Mouse (Mus musculus): ENCODE measurements around the gene Cby3.

Cby3 gene

DNA sequence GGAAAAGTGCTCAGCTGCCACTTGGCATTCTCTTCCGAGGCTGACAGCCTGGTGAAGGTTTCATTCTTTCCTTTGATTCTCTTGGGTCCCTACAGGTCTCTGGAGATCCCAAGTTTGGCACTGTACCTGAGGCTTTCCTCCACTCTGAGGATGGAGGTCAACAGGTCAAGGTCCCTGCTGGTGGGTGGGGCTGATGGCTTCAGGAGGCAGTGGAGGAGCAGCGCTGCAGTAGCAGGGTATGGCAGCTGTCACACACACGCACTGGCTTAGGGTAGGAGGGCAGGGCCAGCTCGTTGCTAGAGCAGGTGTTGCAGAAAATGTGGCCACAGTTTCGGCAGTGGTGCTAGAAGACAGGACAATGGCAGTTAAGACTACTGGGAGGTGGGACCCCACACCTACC lies 35.4 kb downstream of the Cby3 start:
- DNase-seq (ENCODE audit: low spot score): no peak

DNA sequence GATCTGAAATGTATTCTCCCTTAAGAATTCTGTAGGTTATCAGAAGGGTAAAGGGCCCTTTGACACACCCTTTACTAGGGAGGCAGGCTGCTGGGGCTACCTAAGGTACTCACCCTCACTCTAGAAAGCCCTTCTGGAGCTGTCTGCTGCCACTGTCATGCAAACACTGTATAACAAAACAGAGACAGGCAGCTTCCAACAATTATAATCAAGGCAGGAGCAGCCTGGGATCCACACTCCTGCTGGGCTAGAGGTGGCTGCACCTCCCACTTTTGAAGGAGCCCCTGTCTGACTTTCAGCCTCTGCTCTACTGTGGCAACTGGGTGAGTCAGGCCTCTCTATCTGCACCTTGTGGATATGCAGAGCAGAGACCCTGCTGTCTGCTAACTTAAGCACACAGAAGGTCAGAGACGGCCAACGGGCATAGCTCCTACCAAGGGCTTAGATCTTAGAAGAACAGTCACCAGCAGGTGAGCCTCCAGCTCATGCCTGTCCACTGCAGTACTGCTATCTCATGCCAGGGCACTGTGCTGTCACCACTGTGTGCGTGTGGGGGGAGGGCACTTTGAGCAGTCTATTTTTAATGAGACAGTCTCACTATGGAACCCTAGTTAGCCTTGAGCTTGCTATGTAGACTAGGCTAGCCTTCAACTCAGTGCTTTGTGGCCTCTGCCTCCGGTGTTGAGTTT lies 37.2 kb downstream of the Cby3 start:
- DNase-seq (ENCODE audit: low spot score): no peak

DNA sequence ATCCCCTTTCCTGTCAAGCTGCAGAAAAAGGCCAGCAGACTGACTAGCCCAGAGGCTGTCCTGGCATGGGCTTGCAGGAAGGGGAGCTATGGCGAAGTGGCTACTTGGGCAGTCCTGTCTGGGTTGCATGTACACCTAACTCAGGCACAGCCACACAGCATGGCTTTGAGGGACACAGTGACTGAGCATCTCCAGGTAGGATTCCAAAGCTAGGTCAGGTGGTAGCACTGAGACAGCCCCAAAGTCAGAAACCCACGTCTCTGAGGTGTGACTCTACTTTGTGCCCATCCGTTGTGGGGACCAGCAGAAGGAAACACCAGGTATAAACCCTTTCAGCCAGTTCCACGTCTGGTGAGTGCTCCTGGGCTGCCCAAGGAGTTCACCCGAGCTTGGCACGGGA lies 39.0 kb downstream of the Cby3 start:
- no peak for DNase-seq (ENCODE audit: low spot score)

DNA sequence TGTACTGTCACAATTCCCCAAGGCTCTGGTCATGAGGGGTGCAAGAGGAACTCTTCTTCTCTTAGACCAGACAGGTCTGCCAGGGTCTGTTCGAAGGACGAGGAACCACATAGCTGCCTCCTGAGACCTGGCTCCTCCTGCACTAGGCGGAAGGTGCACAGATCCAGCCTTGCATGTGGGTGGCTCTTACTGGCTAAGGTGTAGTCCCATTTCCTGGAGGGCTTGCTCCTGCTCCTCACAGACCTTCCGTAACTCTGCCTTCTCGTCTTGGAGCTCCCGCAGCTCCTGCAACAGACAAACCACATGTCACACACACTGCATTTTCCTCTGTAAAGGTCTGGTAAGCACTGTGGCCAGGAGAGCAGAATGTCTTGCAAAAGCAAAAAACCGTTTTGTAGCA lies 40.5 kb downstream of the Cby3 start:
- DNase-seq (ENCODE audit: low spot score): no peak

DNA sequence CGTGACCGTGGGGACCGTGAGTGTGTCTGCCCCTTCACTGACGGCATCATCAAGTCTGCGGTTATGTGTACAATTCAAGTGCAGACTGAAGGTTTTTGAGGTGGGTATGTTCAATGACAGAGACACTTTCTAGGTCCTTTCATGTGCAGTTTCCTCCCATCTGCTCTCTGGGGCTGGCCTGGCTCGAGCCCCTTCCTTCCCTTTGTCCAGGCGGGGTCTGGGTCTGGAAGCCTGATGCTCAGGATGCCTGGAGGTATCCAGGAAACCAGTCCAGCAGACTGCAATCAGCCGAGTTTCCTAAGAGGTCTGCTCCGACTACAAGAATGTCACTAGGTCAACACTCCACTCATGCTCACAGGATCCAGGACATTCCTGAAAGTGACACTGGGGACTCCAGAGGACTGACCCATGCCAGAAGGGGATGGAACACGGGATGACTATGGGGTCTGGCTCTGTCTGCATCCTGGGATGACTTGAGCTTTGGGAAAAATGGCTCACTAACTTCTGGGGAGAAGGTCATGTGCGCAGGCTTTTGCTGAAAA lies 42.6 kb downstream of the Cby3 start:
- no peak for DNase-seq (ENCODE audit: low spot score)

DNA sequence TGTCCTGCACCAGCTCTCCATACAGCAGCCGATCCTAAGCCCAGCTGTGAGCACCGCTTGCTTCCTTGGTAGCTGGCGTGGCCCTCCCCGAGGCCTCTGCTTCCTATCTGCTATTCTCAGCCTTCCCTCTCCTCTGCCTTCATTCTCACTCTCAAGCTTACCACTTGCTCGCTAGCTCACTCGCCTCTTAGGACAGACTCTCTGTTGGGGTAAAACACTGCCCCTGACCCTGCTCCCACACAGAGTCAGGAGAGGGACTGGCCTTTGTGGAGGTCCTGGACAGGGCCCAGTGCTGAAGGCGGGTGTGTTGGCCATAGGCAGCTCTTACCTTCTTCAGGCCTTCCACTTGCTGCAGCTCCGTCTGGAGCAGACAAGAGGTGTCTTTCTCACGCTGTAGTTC lies 43.1 kb downstream of the Cby3 start:
- no peak for DNase-seq (ENCODE audit: low spot score)

DNA sequence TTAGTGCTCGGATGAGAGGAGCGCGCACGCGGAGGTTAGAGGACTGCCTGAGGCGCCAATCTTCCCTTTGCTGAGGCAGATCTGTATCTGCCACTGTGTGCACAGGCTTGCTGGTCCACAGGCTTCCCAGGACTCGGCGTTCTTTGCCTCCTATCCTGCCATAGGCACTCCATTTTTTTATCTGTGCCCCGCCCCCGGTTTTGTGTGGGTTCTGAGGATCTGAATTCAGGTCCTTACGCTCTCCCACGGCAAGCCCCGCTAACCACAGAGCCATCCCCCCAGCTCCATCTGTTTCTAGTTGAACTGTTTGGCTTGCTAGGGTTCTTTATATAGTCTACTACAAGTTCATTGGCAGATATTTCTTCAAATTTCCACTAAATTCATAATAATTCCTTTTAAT lies 44.5 kb downstream of the Cby3 start:
- no peak for DNase-seq (ENCODE audit: low spot score)

DNA sequence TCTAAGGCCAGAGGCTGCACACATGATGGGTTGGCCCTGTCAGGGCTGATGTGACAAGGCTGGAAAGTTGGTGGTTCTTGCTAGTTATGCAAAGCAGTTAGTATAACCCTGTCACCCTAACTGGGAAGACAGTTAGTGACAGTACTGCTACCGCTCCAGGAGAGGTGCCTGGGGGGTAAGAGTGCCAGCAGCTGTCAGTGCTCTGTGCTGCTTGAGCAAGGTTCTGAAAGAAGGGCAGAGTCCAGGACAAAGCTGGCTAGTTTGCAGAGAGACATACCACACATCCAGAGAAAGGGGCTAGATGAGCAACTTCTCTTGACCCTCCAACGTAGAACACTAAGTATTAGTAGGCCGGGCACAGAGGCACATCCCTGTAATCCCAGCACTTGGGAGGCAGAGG lies 48.2 kb downstream of the Cby3 start:
- no peak for DNase-seq (ENCODE audit: low spot score)

DNA sequence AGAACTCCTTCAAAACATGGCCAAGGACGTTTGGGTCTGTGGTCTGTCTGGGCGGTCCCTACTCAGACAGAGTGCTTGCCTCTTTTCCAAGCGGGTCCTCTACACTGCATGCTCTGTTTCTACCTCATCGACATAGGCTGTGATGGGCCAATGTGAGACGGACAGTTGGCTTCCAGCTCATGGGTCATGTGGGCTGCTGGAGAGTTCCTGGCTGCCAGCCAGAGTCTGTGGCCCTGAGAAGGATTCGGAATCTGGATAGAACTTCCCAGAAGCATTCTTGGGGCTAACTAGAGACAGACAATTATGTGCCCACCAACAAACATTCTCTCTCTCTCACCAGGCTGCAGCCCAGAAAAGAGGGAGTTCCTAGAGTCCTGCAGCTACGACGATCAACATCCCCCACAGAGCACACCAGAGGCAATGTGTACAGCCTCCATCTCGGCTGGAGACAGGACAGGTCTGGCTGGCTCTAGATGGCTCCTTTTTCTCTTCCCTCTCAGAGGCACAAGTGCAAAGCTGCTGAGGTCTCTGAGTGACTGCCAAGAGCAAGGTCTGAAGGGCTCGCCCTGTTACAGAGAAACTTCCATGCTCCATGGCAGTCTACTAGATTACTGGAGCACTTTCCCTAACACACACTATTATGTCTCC lies 49.2 kb downstream of the Cby3 start:
- no peak for DNase-seq (ENCODE audit: low spot score)

DNA sequence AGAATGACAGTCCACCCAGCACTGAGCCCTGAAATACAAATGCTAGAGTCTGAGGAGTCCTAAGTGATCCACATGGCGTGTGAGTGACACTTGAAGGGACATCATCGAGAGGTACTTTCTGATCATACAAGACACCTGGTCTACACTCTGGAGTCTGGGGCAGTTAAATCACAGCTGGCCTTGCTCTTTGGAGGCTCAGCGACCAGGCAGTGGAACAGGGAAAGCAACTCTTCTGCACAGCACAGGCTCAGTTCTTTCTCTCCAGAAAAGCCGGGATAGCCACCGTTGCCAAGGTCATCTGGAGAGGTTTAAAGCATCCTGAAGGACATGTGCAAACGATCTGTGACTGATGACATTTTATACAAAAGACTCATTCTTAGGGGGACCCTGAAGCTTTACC lies 53.0 kb downstream of the Cby3 start:
- no peak for DNase-seq (ENCODE audit: low spot score)
